Mouse (Mus musculus) heart, postnatal 0 days (tissue): ENCODE results near the gene Hspd1. TPM values are rescaled to one million over a fixed set of nuclear protein-coding genes. Genes with fewer than 3 reads are reported as not detected.

Experiments used
- ATAC-seq: fragments of 200-750 bp; cut with Nextera tagmentation; 2 replicates; pipeline ENCODE4 v1.8.0; 2017; ENCODE audit warnings: low read depth, moderate number of reproducible peaks, moderate library complexity; ENCODE audit not compliant: insufficient read depth
- DNase-seq: peaks from one replicate; pipeline ENCODE4 v3.0.0-alpha.2; 2016; ENCODE audit warnings: low spot score
- H3K27ac ChIP-seq: fragments of 300-500 bp; sonication (generic); 2 replicates; pipeline ENCODE4 v1.5.1; 2014; ENCODE audit warnings: low read depth, mild to moderate bottlenecking
- H3K27me3 ChIP-seq: fragments of 300-500 bp; sonication (generic); 2 replicates; pipeline ENCODE4 v1.6.1; 2014; ENCODE audit warnings: low read length, mixed read lengths; ENCODE audit not compliant: control insufficient read depth, insufficient read depth
- H3K36me3 ChIP-seq: fragments of 300-500 bp; sonication (generic); replicated peaks from 2 replicates; pipeline ENCODE4 v1.6.1; 2014; ENCODE audit warnings: low read length, mixed read lengths; ENCODE audit not compliant: control insufficient read depth, insufficient read depth
- H3K4me1 ChIP-seq: fragments of 300-500 bp; sonication (generic); 2 replicates; pipeline ENCODE4 v1.6.1; 2014; ENCODE audit warnings: antibody characterized with exemption; ENCODE audit not compliant: control insufficient read depth, insufficient read depth
- H3K4me2 ChIP-seq: fragments of 300-500 bp; sonication (generic); 2 replicates; pipeline ENCODE4 v1.6.1; 2014; ENCODE audit warnings: low read depth, mild to moderate bottlenecking, low read length, moderate library complexity
- H3K4me3 ChIP-seq: fragments of 300-500 bp; sonication (generic); 2 replicates; pipeline ENCODE4 v1.5.1; 2014; ENCODE audit warnings: low read depth, low read length
- H3K9ac ChIP-seq: fragments of 300-500 bp; sonication (generic); replicated peaks from 2 replicates; pipeline ENCODE4 v1.6.1; 2014; ENCODE audit warnings: low read depth, low read length, mixed read lengths
- H3K9me3 ChIP-seq: fragments of 300-500 bp; sonication (generic); replicated peaks from 2 replicates; pipeline ENCODE4 v1.6.1; 2016; ENCODE audit warnings: low read length; ENCODE audit not compliant: control insufficient read depth
- CTCF ChIP-seq: IDR thresholded peaks from 2 replicates; pipeline ENCODE4 v1.5.1; 2016; ENCODE audit warnings: antibody characterized with exemption, control low read depth, low read depth
- EP300 ChIP-seq: IDR thresholded peaks from 2 replicates; pipeline ENCODE4 v1.6.1; 2016; ENCODE audit warnings: antibody characterized with exemption, low read depth
- WGBS: fragments of 180-500 bp; shearing (Covaris S2); extraction: QIAGEN DNeasy Blood & Tissue Kit; methylation state at CpG from one replicate; pipeline ENCODE4 v1.1.7; 2014; 5-methylcytosine and 5-hydroxymethylcytosine counted together
- polyA plus RNA-seq: library from polyadenylated mRNA; unstranded; fragments of >200 nt; fragmentation: Nextera tagmentation; extraction: Ambion mirVana; gene quantifications from 2 replicates; pipeline ENCODE4 v1.2.1, GENCODE M21; 2015
- total RNA-seq: library from RNA; depleted of rRNA; stranded (reverse); fragments of >200 nt; gene quantifications from 2 replicates; pipeline ENCODE4 v1.2.3, GENCODE M21; 2014; ENCODE audit warnings: low replicate concordance

Gene Hspd1
- total and polyA plus RNA-seq, 2 experiments from 2014 or later: 139 to 397 TPM

- DNase-seq: no peak
- no peak overlapping the region for H3K4me3 ChIP-seq
- ATAC-seq: no peak
- no peaks in the 10 kb centered on the region for H3K9me3 ChIP-seq
- WGBS: 87% methylated on average over 2 of the region's 2 CpGs
- no peaks in the 10 kb centered on the region for H3K36me3 ChIP-seq
- H3K27ac ChIP-seq: no peak overlapping the region
- H3K4me1 ChIP-seq: no peaks in the 10 kb centered on the region
- H3K9ac ChIP-seq: no peak overlapping the region
- H3K4me2 ChIP-seq: no peak overlapping the region
- H3K27me3 ChIP-seq: no peaks in the 10 kb centered on the region
- no peak for TF ChIP-seq CTCF
- TF ChIP-seq EP300: no peak
Measured at GRCm38 (mm10) chr1:55123561-55123960, 35.5 kb upstream of the Hspd1 start.

DNA sequence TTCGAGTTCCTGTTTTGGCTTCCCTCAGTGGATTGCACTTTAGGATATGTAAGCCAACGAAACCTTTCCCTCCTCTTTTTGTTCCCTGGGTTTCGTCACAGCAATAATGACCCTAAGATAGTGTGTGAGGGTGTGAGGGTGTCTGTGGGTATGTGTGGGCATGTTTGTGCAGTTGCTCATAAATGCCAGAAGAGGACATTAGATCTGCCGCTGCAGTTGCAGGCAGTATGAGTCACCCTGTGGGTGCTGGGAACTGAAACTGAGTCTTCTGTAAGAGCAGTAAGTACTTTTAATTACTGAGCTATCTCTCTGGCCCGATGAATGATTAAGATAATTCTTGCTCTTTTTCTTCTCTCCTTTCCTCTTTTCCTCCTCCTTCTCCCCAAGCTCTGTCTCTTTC lies 35.0 kb upstream of the Hspd1 start:
- Histone ChIP-seq H3K27ac (no peak overlapping the region), H3K9me3 (no peaks in the 10 kb centered on the region), H3K4me3 (no peak overlapping the region), H3K9ac (no peak overlapping the region), H3K27me3 (no peaks in the 10 kb centered on the region), H3K4me2 (no peak overlapping the region), H3K4me1 (no peaks in the 10 kb centered on the region), H3K36me3 (no peaks in the 10 kb centered on the region)
- TF ChIP-seq EP300 (no peak), CTCF (no peak)
- 81% methylated on average over 5 of the region's 5 CpGs for WGBS
- DNase-seq: no peak
- ATAC-seq: no peak

DNA sequence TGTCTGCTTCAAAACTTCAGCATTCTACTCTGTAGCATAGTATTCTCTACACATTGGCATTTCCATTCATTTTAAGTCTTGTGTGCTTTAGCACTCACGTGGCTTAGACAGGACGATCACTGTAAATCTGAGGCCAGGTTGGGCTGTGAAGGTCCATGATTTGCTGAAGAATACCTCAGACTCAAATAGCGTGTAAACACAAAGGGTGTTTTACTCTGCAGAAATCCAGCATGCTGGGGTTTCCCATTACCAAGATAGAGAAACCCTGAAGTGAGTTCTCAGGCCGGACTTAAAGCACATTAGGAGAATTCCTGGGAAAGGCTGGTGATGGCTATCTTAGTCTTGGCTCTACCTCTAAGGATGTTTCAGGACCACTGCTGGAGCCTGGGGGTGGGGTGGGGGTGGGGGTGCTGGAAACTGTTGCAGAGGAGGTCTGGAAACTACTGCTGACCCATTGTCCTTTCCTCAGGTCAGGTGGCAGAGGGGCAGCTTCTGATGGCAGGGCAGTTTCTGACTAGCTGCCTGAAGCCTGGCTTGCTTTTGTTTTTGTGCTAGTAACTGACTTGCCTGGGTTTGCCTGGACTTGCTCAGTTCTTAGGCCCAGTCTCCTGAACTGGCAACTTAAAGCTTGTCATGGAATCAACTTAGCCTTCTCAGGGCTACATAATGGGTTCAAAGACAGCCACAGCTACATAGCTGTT lies 21.2 kb upstream of the Hspd1 start:
- no peak for ATAC-seq

GRCm38 (mm10) chr1:55108473-55108872 lies 20.4 kb upstream of the Hspd1 start:
- H3K9me3 ChIP-seq: no peaks in the 10 kb centered on the region
- no peaks in the 10 kb centered on the region for H3K27me3 ChIP-seq
- H3K27ac ChIP-seq: no peak overlapping the region
- no peak overlapping the region for H3K4me3 ChIP-seq
- no peak for DNase-seq
- TF ChIP-seq CTCF: no peak
- no peak for TF ChIP-seq EP300
- H3K36me3 ChIP-seq: no peaks in the 10 kb centered on the region
- no peak for ATAC-seq
- no peaks in the 10 kb centered on the region for H3K4me1 ChIP-seq
- no peak overlapping the region for H3K4me2 ChIP-seq
- H3K9ac ChIP-seq: no peak overlapping the region
- 47% methylated on average over 2 of the region's 2 CpGs for WGBS

More for the DNA sequence above, 21.2 kb upstream of the Hspd1 start:
- no peak for DNase-seq
- Histone ChIP-seq H3K27ac (no peak overlapping the region), H3K9ac (no peak overlapping the region), H3K4me2 (no peak overlapping the region), H3K27me3 (no peaks in the 10 kb centered on the region), H3K36me3 (no peaks in the 10 kb centered on the region), H3K4me3 (no peak overlapping the region), H3K9me3 (no peaks in the 10 kb centered on the region), H3K4me1 (no peaks in the 10 kb centered on the region)
- TF ChIP-seq CTCF (no peak), EP300 (no peak)
- WGBS: 88% methylated on average over 4 of the region's 4 CpGs

- 67% methylated on average over 1 of the region's 1 CpGs for WGBS
- H3K4me2 ChIP-seq: no peak overlapping the region
- TF ChIP-seq CTCF: no peak
- no peak for TF ChIP-seq EP300
- no peak overlapping the region for H3K27ac ChIP-seq
- DNase-seq: no peak
- no peaks in the 10 kb centered on the region for H3K4me1 ChIP-seq
- ATAC-seq: no peak
- H3K27me3 ChIP-seq: no peaks in the 10 kb centered on the region
- H3K4me3 ChIP-seq: no peak overlapping the region
- H3K9ac ChIP-seq: no peak overlapping the region
- H3K9me3 ChIP-seq: no peaks in the 10 kb centered on the region
- no peaks in the 10 kb centered on the region for H3K36me3 ChIP-seq
Measured at GRCm38 (mm10) chr1:55107644-55108043, 19.6 kb upstream of the Hspd1 start.

- Histone ChIP-seq H3K9ac (no peak overlapping the region), H3K4me1 (no peaks in the 10 kb centered on the region), H3K27me3 (no peaks in the 10 kb centered on the region), H3K4me3 (no peak overlapping the region), H3K36me3 (no peaks in the 10 kb centered on the region), H3K9me3 (no peaks in the 10 kb centered on the region), H3K27ac (no peak overlapping the region), H3K4me2 (no peak overlapping the region)
- DNase-seq (no peak), ATAC-seq (no peak)
- WGBS: 79% methylated on average over 9 of the region's 9 CpGs
- TF ChIP-seq CTCF: no peak
- TF ChIP-seq EP300: no peak
Measured at GRCm38 (mm10) chr1:55106919-55107585, 19.0 kb upstream of the Hspd1 start.
